Mouse (Mus musculus): ENCODE results near the gene Cryl1.

DNA sequence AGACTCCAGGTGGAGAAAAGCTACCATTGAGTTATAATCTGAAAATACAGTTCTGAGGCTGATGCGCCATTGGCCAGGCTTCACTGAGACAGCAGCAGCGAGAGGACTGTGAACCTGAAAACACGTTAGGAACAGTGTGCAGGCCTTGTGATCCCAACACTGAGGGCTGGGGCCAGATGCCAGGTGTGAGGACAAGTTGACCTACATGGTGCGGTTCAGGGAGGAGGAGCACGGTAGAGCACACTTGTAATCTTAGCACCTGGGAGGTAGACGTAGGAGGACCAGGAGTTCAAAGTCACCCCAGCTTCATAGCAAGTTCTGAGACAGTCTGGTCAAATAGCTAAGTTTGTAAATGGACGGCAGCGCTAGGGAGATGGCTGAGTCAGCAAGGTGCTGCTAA lies 139.0 kb downstream of the Cryl1 start:
- no peak for TF ChIP-seq CTCF (IDR thresholded peaks at IDR 0.05; ENCODE audit: insufficient read depth, low read length)
- TF ChIP-seq POLR2A (IDR thresholded peaks at IDR 0.05; ENCODE audit: borderline replicate concordance, extremely low read depth, low read depth, low read length), result no peak
